Mouse (Mus musculus): ENCODE data around the gene Tbk1.

GRCm38 (mm10) chr10:121529261-121529660 lies 57.3 kb downstream of the Tbk1 start:
- TF ChIP-seq POLR2A (IDR thresholded peaks at IDR 0.05; ENCODE audit: insufficient read depth, low read depth, low read length) = no peak
- TF ChIP-seq CTCF (IDR thresholded peaks at IDR 0.05; ENCODE audit: insufficient read depth, low read depth, low read length) = no peak
